Comparison of ENCODE assay signal across 7 mouse cellular contexts in the genomic region with DNA sequence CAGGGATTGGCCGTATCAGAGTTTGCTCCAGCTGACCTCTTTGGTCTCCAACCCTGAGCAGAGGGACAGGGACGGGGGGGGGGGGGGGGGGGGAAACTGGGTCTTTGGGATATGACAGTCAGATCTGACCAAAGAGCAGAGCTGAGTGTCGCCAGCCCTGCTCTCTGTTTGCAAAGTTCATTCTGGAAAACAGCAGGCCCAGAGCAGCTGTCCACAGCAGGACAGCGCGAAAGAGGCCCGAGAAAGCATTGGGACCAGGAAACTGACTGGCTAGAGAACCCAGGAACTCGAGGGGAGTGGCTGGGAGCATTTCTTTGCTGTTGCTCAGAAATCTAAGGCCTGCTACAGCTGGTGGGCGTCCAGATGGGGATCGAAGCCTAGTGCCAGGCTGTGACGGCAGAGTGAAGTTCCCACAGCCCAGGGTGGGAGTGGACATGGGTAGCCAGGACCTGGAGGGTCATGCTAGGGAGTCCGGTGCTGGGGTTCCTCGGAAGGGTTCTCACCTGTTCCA. TPM values are rescaled to one million over a fixed set of nuclear protein-coding genes. Genes with fewer than 3 reads are reported as not detected.
DNase-seq lines count a peak whose midpoint lies in the region; ATAC-seq and TF ChIP-seq lines count a peak whose summit lies in the region.

No protein-coding gene starts in this region.

- peak overlapping the region; percentile 97 for H3K4me2 ChIP-seq in lung, embryonic 14.5 days

- no peaks in the 10 kb centered on the region for H3K36me3 ChIP-seq in kidney, adult 2 months (ENCODE audit: control insufficient read depth, insufficient read depth, low read length)
- H3K36me3 ChIP-seq in lung, embryonic 14.5 days (ENCODE audit: insufficient read depth), result no peaks in the 10 kb centered on the region

- WGBS in kidney, adult 2 months, result 19% methylated on average over 12 of the region's 12 CpGs
- WGBS in lung, embryonic 14.5 days, result 11% methylated on average over 12 of the region's 12 CpGs

- peak overlapping the region; percentile 67 for H3K4me3 ChIP-seq in kidney, adult 2 months (ENCODE audit: insufficient read depth, low read depth, low read length)
- H3K4me3 ChIP-seq in lung, embryonic 14.5 days (ENCODE audit: low read depth, low read length), result peak overlapping the region; percentile 51

- DNase-seq in 3T3-L1 (ENCODE audit: low read depth, low spot score) (peak; percentile 75), NIH3T3 (ENCODE audit: low read depth) (peak; percentile 56)
- peak; percentile 17 to 25 for DNase-seq in gastrocnemius, adult 8-10 months (ENCODE audit: low spot score in 2 of 2)
- DNase-seq in kidney, adult 2 months, result peak; percentile 65
- peak; percentile 71 for DNase-seq in lung, embryonic 14.5 days
- peak; percentile 29 for DNase-seq in skeletal muscle tissue, adult 2 months (ENCODE audit: low read depth, low spot score)
- DNase-seq in cerebellum, postnatal 36 days, result no peak

- TF ChIP-seq POLR2A in kidney, adult 2 months (IDR thresholded peaks at IDR 0.05; ENCODE audit: low read depth, low read length), result no peak

- H3K27ac ChIP-seq in kidney, adult 2 months (ENCODE audit: insufficient read depth, low read depth, low read length), result peak overlapping the region; percentile 83
- H3K27ac ChIP-seq in lung, embryonic 14.5 days (ENCODE audit: low read depth), result peak overlapping the region; percentile 58

- H3K4me1 ChIP-seq in kidney, adult 2 months (ENCODE audit: control insufficient read depth, insufficient read depth, low read length), result no peaks in the 10 kb centered on the region
- H3K4me1 ChIP-seq in lung, embryonic 14.5 days (ENCODE audit: insufficient read depth), result peaks cover 23% of the 10 kb centered on the region

- peak overlapping the region; percentile 49; the same call in 1 of the 2 replicates for H3K9ac ChIP-seq in lung, embryonic 14.5 days

- TF ChIP-seq CTCF in kidney, adult 2 months (conservative IDR thresholded peaks at IDR 0.05; ENCODE audit: insufficient read depth, insufficient read length, low read depth, low read length), result no peak
- no peak for TF ChIP-seq CTCF in lung, embryonic 14.5 days (IDR thresholded peaks at IDR 0.05; ENCODE audit: low read depth)

- no peaks in the 10 kb centered on the region for H3K27me3 ChIP-seq in kidney, adult 2 months (replicated peaks; ENCODE audit: control insufficient read depth, insufficient read depth, low read length)
- H3K27me3 ChIP-seq in lung, embryonic 14.5 days (ENCODE audit: insufficient read depth, low read length), result no peaks in the 10 kb centered on the region; the same call in 1 of the 2 replicates

- peak; percentile 57 for ATAC-seq in lung, embryonic 14.5 days (ENCODE audit: insufficient read depth)

- H3K9me3 ChIP-seq in lung, embryonic 14.5 days (ENCODE audit: low read depth, low read length), result no peaks in the 10 kb centered on the region

RNA-seq across cellular contexts. Expression of gene Fam20a, which starts 1.2 kb away (rescaled TPM):
- total RNA-seq in gastrocnemius, adult 8-10 months (2022), result 1 to 10 TPM in 2 of 4 experiments, under 1 TPM in 2; 0.87 to 1.7 (median 1.2) TPM
- polyA plus RNA-seq in kidney, adult 2 months (2012; rRNA removed), result 7.5 and 7.6 TPM in 2 replicates
- polyA plus RNA-seq in lung, embryonic 14.5 days (2014; fragmentation: Nextera tagmentation; extraction: Ambion mirVana), result 3.0 and 3.5 TPM in 2 replicates

Comparison
In these comparisons a context has a peak if more than half of its experiments do, and no peak if none do; other contexts are left out.
1. DNase-seq: peak in 3T3-L1 (single experiment), NIH3T3 (single experiment), gastrocnemius, adult 8-10 months (2 of 2), kidney, adult 2 months (single experiment), lung, embryonic 14.5 days (single experiment) and skeletal muscle tissue, adult 2 months (single experiment); none in cerebellum, postnatal 36 days (0 of 2).